Mouse (Mus musculus): ENCODE data around the gene Lrp6. TPM values are rescaled to one million over a fixed set of nuclear protein-coding genes. Genes with fewer than 3 reads are reported as not detected.
A peak's percentile ranks its signal among the peaks of the same experiment; 100 is the strongest.

Gene Lrp6
- polyA plus RNA-seq, 1 experiment from 2014 or later = 35.0 TPM

- H3K36me3 ChIP-seq (ENCODE audit: control insufficient read depth, insufficient read depth, low read length) = peaks cover 83% of the 10 kb centered on the region
- 0 out of 2 replicates have a peak, but pooled peaks cover 5% of the 10 kb centered on the region for H3K4me1 ChIP-seq (replicated peaks; ENCODE audit: control insufficient read depth, insufficient read depth, low read length)
- H3K27me3 ChIP-seq (replicated peaks; ENCODE audit: control insufficient read depth, insufficient read depth, low read length) = no peaks in the 10 kb centered on the region
- H3K9me3 ChIP-seq (ENCODE audit: control insufficient read depth, low read length) = no peaks in the 10 kb centered on the region
- H3K4me3 ChIP-seq (ENCODE audit: low read depth, low read length) = no peak overlapping the region
- WGBS = 42% methylated on average over 14 of the region's 14 CpGs
- H3K4me2 ChIP-seq (ENCODE audit: low read length) = no peak overlapping the region
- H3K27ac ChIP-seq (ENCODE audit: low read depth) = no peak overlapping the region
- ATAC-seq (replicated peaks; ENCODE audit: low FRiP score, low TSS enrichment, low read depth) (peak; percentile 61), DNase-seq (ENCODE audit: low spot score) (no peak)
- no peak overlapping the region for H3K9ac ChIP-seq (ENCODE audit: low read length)
These were observed 116.1 kb downstream of the Lrp6 start for GRCm38 (mm10) chr6:134450661-134451119.

DNA sequence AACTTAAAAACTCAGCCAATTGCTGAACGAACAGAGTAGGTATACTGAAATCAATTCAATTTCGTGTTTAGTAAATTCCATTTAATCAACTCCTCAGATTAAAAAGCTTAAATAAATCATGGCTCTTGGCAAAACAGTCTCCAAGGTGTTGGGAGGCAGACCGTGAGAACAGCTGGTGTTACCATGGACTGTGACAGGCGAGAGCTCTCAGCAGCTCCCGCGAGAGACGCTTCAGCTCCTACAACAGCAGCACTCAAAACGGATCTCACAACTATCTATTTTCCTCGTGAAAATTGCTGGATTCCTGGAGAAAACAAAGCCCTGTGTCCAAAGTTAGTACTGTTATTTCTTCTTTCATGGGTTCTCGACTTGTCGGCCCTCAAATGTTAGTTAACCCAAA, 116.8 kb downstream of the Lrp6 start:
- no peak overlapping the region for H3K4me3 ChIP-seq (ENCODE audit: low read depth, low read length)
- H3K4me2 ChIP-seq (ENCODE audit: low read length) = no peak overlapping the region
- WGBS = 63% methylated on average over 11 of the region's 11 CpGs
- H3K27ac ChIP-seq (ENCODE audit: low read depth) = 0 out of 2 replicates have a peak overlapping the region, but pooled peaks have one; percentile 3
- DNase-seq (ENCODE audit: low spot score) = no peak
- no peaks in the 10 kb centered on the region for H3K9me3 ChIP-seq (ENCODE audit: control insufficient read depth, low read length)
- no peak overlapping the region for H3K9ac ChIP-seq (ENCODE audit: low read length)
- no peaks in the 10 kb centered on the region for H3K27me3 ChIP-seq (replicated peaks; ENCODE audit: control insufficient read depth, insufficient read depth, low read length)
- H3K4me1 ChIP-seq (replicated peaks; ENCODE audit: control insufficient read depth, insufficient read depth, low read length) = 0 out of 2 replicates have a peak, but pooled peaks cover 5% of the 10 kb centered on the region
- no peak for ATAC-seq (replicated peaks; ENCODE audit: low FRiP score, low TSS enrichment, low read depth)
- H3K36me3 ChIP-seq (ENCODE audit: control insufficient read depth, insufficient read depth, low read length) = peaks cover 80% of the 10 kb centered on the region

DNA sequence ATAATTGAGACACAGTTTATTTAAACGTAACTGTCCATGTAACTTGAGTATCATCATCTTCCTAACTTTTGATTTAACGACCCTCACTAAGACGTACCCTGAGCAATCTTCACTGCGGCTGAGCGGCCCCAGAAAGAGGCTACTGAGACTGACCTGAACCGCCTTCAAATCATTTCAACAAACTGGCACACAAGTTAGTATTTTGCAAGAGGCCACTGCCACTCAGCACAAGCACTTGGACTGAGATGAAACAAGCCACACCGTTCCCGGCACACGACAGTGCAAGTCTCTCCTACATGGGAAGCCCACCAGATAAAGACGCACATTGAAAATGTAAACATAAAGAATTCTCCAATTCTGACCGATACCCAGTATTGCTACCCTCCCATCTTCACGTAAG, 118.3 kb downstream of the Lrp6 start:
- no peak for DNase-seq (ENCODE audit: low spot score)
- H3K36me3 ChIP-seq (ENCODE audit: control insufficient read depth, insufficient read depth, low read length) = peaks cover 69% of the 10 kb centered on the region
- H3K9me3 ChIP-seq (ENCODE audit: control insufficient read depth, low read length) = no peaks in the 10 kb centered on the region
- no peaks in the 10 kb centered on the region for H3K27me3 ChIP-seq (replicated peaks; ENCODE audit: control insufficient read depth, insufficient read depth, low read length)
- no peak for ATAC-seq (replicated peaks; ENCODE audit: low FRiP score, low TSS enrichment, low read depth)
- no peak overlapping the region for H3K9ac ChIP-seq (ENCODE audit: low read length)
- H3K4me1 ChIP-seq (replicated peaks; ENCODE audit: control insufficient read depth, insufficient read depth, low read length) = peaks cover 12% of the 10 kb centered on the region; the same call in 1 of the 2 replicates
- no peak overlapping the region for H3K27ac ChIP-seq (ENCODE audit: low read depth)
- H3K4me3 ChIP-seq (ENCODE audit: low read depth, low read length) = no peak overlapping the region
- no peak overlapping the region for H3K4me2 ChIP-seq (ENCODE audit: low read length)
- 88% methylated on average over 12 of the region's 12 CpGs for WGBS

DNA sequence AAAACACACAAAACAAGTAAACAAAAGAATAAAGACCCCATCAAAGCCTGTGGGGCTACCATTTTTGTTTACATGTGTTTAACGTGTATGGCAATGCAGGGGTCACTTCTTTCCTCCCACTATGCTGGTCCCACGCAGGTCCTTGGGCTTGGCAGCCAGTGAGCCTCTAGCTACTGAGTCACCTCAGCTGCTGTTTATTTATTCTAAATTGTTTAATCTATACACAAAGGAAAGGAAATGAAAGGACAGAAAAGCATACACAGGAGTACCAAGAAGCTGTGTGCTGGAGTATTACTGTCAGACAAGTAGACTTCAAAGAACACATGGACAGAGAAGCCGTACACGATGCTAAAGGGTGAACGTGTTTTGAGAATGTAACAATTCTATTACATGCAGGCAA, 122.8 kb downstream of the Lrp6 start:
- Histone ChIP-seq H3K36me3 (ENCODE audit: control insufficient read depth, insufficient read depth, low read length) (peaks cover 26% of the 10 kb centered on the region), H3K4me2 (ENCODE audit: low read length) (no peak overlapping the region), H3K9me3 (ENCODE audit: control insufficient read depth, low read length) (no peaks in the 10 kb centered on the region), H3K27me3 (replicated peaks; ENCODE audit: control insufficient read depth, insufficient read depth, low read length) (no peaks in the 10 kb centered on the region), H3K9ac (ENCODE audit: low read length) (no peak overlapping the region), H3K4me1 (replicated peaks; ENCODE audit: control insufficient read depth, insufficient read depth, low read length) (peaks cover 8% of the 10 kb centered on the region; the same call in 1 of the 2 replicates), H3K4me3 (ENCODE audit: low read depth, low read length) (no peak overlapping the region), H3K27ac (ENCODE audit: low read depth) (peak overlapping the region; percentile 82)
- WGBS = 50% methylated on average over 5 of the region's 5 CpGs
- DNase-seq (ENCODE audit: low spot score) (no peak), ATAC-seq (replicated peaks; ENCODE audit: low FRiP score, low TSS enrichment, low read depth) (no peak)

- Histone ChIP-seq H3K27me3 (replicated peaks; ENCODE audit: control insufficient read depth, insufficient read depth, low read length) (no peaks in the 10 kb centered on the region), H3K4me2 (ENCODE audit: low read length) (no peak overlapping the region), H3K9me3 (ENCODE audit: control insufficient read depth, low read length) (no peaks in the 10 kb centered on the region), H3K9ac (ENCODE audit: low read length) (no peak overlapping the region), H3K4me1 (replicated peaks; ENCODE audit: control insufficient read depth, insufficient read depth, low read length) (peaks cover 8% of the 10 kb centered on the region; the same call in 1 of the 2 replicates), H3K36me3 (ENCODE audit: control insufficient read depth, insufficient read depth, low read length) (peaks cover 21% of the 10 kb centered on the region), H3K27ac (ENCODE audit: low read depth) (peak overlapping the region; percentile 82), H3K4me3 (ENCODE audit: low read depth, low read length) (no peak overlapping the region)
- ATAC-seq (replicated peaks; ENCODE audit: low FRiP score, low TSS enrichment, low read depth) (peak; percentile 83), DNase-seq (ENCODE audit: low spot score) (peak; percentile 63)
- 57% methylated on average over 9 of the region's 9 CpGs for WGBS
These were observed 123.4 kb downstream of the Lrp6 start for GRCm38 (mm10) chr6:134443198-134443904.

DNA sequence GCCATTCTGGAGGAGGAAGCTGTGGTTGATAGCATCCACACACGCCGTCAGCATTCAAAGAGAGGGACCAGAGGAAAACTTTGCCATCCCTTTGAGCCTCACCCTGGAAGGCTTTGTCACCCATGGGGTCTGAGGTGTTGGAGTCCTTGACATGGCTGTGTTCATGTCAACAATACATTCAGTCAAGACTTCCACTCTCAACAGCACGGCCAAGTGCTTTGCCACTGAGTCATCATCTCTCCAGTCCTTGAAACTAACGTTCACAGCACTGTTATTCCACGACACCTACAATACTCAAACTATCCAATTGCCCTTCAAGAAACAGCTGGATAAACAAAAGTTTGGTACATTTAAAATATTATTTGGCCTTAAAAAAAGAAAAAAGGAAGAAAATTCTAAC, 124.5 kb downstream of the Lrp6 start:
- peaks cover 8% of the 10 kb centered on the region; the same call in 1 of the 2 replicates for H3K4me1 ChIP-seq (replicated peaks; ENCODE audit: control insufficient read depth, insufficient read depth, low read length)
- H3K4me3 ChIP-seq (ENCODE audit: low read depth, low read length) = no peak overlapping the region
- no peak overlapping the region for H3K4me2 ChIP-seq (ENCODE audit: low read length)
- H3K27me3 ChIP-seq (replicated peaks; ENCODE audit: control insufficient read depth, insufficient read depth, low read length) = no peaks in the 10 kb centered on the region
- 81% methylated on average over 5 of the region's 5 CpGs for WGBS
- peaks cover 15% of the 10 kb centered on the region for H3K36me3 ChIP-seq (ENCODE audit: control insufficient read depth, insufficient read depth, low read length)
- H3K27ac ChIP-seq (ENCODE audit: low read depth) = no peak overlapping the region
- no peak for DNase-seq (ENCODE audit: low spot score)
- no peak overlapping the region for H3K9ac ChIP-seq (ENCODE audit: low read length)
- no peak for ATAC-seq (replicated peaks; ENCODE audit: low FRiP score, low TSS enrichment, low read depth)
- no peaks in the 10 kb centered on the region for H3K9me3 ChIP-seq (ENCODE audit: control insufficient read depth, low read length)

- H3K27ac ChIP-seq (ENCODE audit: low read depth) = no peak overlapping the region
- ATAC-seq (replicated peaks; ENCODE audit: low FRiP score, low TSS enrichment, low read depth) = no peak
- no peak overlapping the region for H3K4me3 ChIP-seq (ENCODE audit: low read depth, low read length)
- peaks cover 13% of the 10 kb centered on the region for H3K36me3 ChIP-seq (ENCODE audit: control insufficient read depth, insufficient read depth, low read length)
- H3K9me3 ChIP-seq (ENCODE audit: control insufficient read depth, low read length) = no peaks in the 10 kb centered on the region
- no peak overlapping the region for H3K9ac ChIP-seq (ENCODE audit: low read length)
- H3K4me2 ChIP-seq (ENCODE audit: low read length) = no peak overlapping the region
- WGBS = 87% methylated on average over 3 of the region's 3 CpGs
- H3K4me1 ChIP-seq (replicated peaks; ENCODE audit: control insufficient read depth, insufficient read depth, low read length) = peaks cover 8% of the 10 kb centered on the region; the same call in 1 of the 2 replicates
- no peaks in the 10 kb centered on the region for H3K27me3 ChIP-seq (replicated peaks; ENCODE audit: control insufficient read depth, insufficient read depth, low read length)
- no peak for DNase-seq (ENCODE audit: low spot score)
These were observed 125.0 kb downstream of the Lrp6 start for GRCm38 (mm10) chr6:134441716-134442115.

- no peak for ATAC-seq (replicated peaks; ENCODE audit: low FRiP score, low TSS enrichment, low read depth)
- DNase-seq (ENCODE audit: low spot score) = no peak
- H3K27me3 ChIP-seq (replicated peaks; ENCODE audit: control insufficient read depth, insufficient read depth, low read length) = no peaks in the 10 kb centered on the region
- H3K4me1 ChIP-seq (replicated peaks; ENCODE audit: control insufficient read depth, insufficient read depth, low read length) = peaks cover 8% of the 10 kb centered on the region; the same call in 1 of the 2 replicates
- H3K27ac ChIP-seq (ENCODE audit: low read depth) = peak overlapping the region; percentile 43; the same call in 1 of the 2 replicates
- no peaks in the 10 kb centered on the region for H3K9me3 ChIP-seq (ENCODE audit: control insufficient read depth, low read length)
- no peak overlapping the region for H3K9ac ChIP-seq (ENCODE audit: low read length)
- H3K4me3 ChIP-seq (ENCODE audit: low read depth, low read length) = no peak overlapping the region
- H3K36me3 ChIP-seq (ENCODE audit: control insufficient read depth, insufficient read depth, low read length) = peaks cover 4% of the 10 kb centered on the region; the same call in 1 of the 2 replicates
- WGBS = 26% methylated on average over 10 of the region's 10 CpGs
- peak overlapping the region; percentile 50 for H3K4me2 ChIP-seq (ENCODE audit: low read length)
These were observed 126.7 kb downstream of the Lrp6 start for GRCm38 (mm10) chr6:134440023-134440422.

Data from intestine, embryonic 14.5 days (tissue).